Mouse (Mus musculus) embryo, embryonic 11 days (tissue): ENCODE data around the gene Gje1.
A peak's percentile ranks its signal among the peaks of the same experiment; 100 is the strongest.

Experiments used
- DNase-seq: peaks from one replicate; pipeline ENCODE4 v3.0.0-alpha.2; 2015

Gje1 gene

GRCm38 (mm10) chr10:14718114-14718513, at the start of gene Gje1:
Gje1 (minus strand) TSS chr10:14718214.
- no peak for DNase-seq

GRCm38 (mm10) chr10:14760618-14761017, 42.6 kb upstream of the Gje1 start:
- DNase-seq = no peak

- peak; percentile 58 for DNase-seq
Observed at GRCm38 (mm10) chr10:14759665-14760558, 41.9 kb upstream of the Gje1 start.

DNA sequence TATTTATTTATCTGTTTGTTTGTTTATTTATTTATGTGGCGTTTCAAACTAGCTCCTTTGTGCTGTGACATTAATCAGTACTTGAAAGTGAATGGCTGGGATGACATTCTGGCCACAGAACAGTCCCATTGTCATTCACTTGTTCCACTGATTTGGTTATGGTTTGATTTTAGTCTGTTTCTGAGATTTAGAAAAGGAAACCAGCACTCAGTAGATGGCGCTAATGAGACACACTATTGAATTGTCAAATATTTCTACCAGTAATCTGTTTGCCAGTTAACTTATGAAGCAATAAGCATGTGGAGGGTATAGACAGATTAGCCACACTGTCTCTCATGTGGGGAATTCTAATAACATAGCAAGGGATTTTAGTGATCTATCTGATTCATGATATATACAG, 16.3 kb upstream of the Gje1 start:
- DNase-seq = peak; percentile 74

GRCm38 (mm10) chr10:14725671-14726070, 7.7 kb upstream of the Gje1 start:
- no peak for DNase-seq

DNA sequence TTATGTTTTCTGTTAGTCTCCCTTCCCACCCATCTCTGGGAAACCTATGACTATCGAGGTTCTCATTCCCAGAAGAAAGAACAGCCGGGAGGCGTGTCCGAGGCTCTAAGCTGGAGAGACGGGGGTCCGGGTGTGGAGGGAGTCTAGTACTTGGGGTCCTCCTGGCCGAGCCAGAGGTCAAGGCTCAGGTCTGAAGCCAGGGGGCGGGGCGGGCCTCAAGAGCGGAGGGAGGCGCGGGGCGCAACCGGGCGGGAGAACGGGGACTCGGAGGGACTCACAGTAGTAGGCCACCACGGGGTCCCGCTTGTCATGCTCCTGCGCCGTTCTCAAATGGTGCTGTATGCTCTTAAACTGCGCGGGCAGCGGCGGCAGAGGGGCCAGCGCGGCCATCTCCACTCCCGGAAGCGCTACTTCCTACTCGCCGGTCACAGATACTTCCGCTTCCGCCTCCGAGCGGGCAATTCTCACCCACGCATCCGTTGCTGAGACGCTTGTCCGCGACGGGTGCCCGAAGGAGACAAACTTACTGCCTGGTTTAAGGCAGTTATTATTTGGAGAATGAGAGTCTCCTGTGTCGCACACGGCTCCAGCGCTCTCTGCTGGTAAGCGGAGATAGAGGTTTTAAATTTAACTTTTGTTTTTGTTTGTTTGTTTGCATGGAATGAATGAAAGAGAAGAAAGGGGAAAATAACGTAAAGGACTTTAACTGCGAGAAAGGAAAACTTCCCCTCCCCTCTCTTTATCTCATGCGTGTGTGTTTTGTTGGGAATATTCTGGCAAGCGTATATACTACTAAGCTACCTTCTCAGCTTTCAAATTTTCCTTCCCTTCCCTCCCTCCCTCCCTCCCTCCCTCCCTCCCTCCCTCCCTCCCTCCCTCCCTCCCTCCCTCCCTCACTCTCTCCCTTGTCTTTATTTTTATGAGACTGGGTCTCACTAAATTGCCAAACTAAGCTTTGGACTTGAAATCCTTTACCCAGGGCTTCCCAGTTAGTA, 12.6 kb downstream of the Gje1 start, which contains the start of the genes Vta1 and Nmbr:
TSS of gene Vta1 (minus strand) at position 489 of the 995 bp plus-strand sequence.
TSS of gene Nmbr (plus strand) at position 520 of the 995 bp plus-strand sequence.
- peak; percentile 97 for DNase-seq

- no peak for DNase-seq
Observed at GRCm38 (mm10) chr10:14703830-14704420, 14.1 kb downstream of the Gje1 start.

DNA sequence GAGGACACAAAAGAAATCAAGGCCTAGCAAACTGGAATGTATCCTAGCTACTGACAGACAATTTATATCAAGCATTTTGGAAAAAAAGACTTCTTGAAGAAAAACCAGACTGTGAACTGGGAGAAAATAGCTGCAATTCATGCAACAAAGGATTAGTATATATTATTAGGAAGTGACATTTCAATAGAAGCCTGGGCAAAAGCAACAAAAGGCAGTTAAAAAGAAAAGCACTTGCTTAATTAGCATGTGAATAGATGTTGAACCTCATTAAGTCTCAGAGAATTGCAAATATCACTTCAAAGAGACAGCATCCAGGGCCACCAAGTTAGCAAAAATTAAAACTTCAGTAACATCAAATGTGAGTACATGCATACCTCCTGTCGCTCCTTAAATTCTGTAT, 14.8 kb downstream of the Gje1 start:
- DNase-seq = peak; percentile 8

DNA sequence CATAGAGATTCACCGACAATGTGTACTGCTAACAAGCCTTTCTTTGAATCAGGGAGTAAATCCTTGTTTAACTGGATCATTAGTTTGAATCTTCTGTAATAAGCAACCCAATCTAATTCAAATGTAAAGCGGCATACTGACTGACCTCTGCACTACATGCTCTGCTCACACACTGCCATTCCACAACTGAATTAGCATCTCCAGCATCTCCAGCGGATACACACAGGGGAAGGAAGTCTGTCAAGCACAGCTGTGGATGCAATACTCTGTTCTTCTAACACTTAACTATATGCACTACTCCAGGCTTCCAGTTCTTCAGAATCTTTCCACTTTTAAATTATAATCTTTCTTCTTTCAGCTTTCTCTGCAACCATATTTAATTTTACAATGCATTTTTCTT, 27.7 kb downstream of the Gje1 start:
- no peak for DNase-seq

- no peak for DNase-seq
Observed at GRCm38 (mm10) chr10:14688785-14689442, 29.1 kb downstream of the Gje1 start.

DNA sequence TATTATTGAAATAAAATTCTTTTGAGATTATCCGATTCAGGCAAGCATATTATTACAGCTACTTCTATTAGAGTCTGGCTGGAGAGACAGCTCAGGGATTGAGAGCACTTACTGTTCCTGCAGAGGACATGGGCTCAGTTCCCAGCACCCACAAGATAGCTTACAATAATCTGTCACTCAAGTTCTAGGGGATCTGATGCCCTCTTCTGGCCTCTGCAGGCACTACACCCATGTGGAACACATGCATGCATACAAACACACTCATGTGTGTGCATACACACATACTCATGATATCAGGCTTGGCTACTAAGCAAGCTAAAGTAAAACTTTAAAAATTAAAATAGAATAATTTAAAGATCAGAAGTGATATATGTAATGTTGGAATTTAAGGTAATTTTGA, 32.4 kb downstream of the Gje1 start:
- no peak for DNase-seq

GRCm38 (mm10) chr10:14666147-14666546, 51.9 kb downstream of the Gje1 start:
- no peak for DNase-seq
